Mouse (Mus musculus) A20 (cell line): ENCODE results near the gene Pmm1.

Experiments used
- DNase-seq: peaks from one replicate; pipeline ENCODE4 v3.0.0-alpha.2; 2011; ENCODE audit warnings: low read depth, low spot score

Gene Pmm1

DNA sequence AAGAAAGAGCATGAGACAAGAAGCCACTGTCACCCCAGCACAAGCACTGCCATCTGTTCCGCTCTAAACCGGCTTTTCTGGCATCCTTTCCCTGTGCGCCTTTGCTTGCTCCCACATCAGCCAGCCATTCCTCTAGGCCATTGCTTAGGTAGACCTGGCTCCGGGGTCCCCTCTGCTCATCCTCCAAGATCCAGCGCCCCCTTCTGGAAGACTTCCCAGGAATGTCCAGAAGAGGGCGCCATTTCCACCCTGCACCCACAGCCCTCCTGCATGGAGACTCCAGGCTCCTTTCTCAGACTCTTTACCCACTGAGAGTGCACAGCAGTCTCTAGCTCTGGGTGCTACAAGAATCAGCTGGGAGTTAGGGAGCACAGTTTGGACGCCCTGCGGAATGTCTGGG is 4.3 kb downstream of the Pmm1 start:
- DNase-seq: peak; percentile 63

DNA sequence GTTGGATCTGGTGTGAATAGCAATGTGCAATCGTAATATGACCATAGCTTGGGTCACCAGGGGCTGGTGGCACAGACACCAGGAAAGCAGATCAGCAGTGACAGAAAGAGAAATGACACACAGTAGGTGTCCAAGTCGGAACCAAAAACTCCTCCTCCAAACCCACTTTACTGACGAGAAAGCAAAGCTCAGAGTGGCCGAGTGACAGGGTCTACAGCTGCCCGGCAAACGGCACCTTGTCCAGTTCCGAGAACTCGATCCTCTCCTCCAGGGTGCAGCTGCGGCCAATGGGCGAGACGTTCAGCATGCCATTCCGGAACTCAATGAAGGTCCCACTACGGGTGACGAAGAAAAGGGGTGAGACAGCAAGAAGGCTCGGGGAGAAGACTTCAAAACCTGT is 5.3 kb downstream of the Pmm1 start:
- DNase-seq: no peak

DNA sequence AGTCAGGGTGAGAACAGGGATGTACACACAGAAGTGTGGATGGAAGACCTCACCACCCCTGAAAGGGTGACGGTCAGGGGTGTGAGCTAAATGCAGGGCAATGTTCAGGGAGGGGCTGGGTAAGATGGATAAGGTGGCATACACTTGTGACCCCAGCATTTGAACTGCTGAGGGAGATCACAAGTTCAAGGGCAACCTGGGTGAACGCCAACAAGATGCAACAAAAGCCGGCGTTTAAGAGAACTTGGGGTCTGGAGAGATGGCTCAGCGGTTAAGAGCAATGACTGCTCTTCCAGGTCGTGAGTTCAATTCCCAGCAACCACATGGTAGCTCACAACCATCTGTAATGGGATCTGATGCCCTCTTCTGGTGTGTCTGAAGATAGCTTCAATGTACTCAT is 6.0 kb downstream of the Pmm1 start:
- DNase-seq: no peak

DNA sequence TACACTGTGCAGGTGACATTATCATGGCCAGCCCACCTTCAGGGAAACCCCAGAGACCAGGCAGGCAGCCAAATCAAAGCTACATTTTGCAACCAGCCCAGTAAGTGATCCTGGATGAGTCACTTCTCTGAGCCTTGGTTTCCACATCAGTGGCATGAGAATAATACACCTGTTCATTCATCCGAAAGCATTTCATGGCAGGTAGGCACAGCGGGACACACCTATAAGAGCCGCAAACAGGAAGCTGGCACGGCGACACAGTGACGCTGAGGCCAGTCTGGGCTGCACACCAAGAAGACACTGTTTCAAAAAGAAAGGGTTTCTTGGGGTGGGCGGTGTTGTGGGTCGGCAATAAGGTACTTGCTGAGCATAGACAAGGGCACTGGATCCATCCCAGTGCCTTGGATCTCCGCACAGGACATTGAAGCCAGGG is 6.6 kb downstream of the Pmm1 start:
- no peak for DNase-seq

DNA sequence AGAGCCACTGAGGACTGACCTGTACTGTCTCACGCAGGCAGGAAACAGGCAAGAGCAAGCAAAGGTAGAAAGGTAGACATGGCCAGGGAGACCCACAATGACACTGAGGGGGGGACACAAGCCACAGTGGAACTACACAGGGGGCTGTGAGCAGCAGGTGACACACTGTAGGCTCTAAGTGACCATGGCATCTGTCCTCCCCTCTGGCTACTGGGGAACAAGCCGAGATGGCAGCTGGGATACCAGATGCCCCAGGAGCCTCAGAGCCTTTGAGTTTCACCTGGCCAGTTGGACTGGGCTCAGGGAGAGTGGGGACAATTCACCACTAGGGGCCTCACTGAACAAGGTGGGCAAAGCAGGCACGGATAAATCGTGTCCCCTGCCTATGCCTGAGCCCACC is 8.4 kb downstream of the Pmm1 start:
- DNase-seq: no peak

DNA sequence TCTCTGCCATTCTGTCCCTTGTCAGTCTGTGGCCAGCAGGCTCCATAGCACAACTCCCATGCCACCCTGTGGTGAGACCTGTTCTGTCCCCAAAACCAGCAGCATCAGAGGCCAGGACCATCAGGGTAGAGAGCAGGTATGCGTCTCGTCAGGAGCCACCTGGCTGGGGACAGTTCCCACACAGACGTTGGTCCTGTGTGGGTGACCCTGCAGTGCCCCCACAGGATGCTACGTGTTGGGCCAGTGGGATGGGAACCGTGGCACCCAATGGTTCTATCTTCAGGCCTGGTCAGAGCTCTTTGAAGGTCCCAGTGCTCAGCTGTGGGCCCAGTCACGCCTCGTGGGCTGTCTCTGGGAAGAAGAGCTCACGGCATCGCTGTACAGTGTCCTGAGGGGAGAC is 9.6 kb downstream of the Pmm1 start:
- no peak for DNase-seq

DNA sequence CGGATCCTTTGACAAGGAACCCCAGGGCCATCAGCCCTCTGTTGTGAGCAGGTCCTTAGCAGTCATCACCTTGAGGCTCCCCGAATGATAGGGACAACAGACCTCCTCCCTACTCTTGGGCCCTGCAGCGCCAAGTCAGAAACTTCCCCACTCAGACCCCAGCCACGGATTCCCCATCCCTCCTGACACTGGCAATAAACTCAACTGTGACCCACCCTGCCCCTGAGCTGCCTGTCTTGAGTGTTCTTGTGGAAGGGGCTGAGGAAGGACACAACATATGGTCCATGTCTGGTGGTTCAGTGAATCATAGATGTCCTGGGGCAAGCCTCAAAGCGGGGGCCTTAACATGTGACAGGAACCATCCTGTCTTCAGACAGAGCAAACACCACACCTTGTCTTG is 10.0 kb downstream of the Pmm1 start:
- DNase-seq: no peak

DNA sequence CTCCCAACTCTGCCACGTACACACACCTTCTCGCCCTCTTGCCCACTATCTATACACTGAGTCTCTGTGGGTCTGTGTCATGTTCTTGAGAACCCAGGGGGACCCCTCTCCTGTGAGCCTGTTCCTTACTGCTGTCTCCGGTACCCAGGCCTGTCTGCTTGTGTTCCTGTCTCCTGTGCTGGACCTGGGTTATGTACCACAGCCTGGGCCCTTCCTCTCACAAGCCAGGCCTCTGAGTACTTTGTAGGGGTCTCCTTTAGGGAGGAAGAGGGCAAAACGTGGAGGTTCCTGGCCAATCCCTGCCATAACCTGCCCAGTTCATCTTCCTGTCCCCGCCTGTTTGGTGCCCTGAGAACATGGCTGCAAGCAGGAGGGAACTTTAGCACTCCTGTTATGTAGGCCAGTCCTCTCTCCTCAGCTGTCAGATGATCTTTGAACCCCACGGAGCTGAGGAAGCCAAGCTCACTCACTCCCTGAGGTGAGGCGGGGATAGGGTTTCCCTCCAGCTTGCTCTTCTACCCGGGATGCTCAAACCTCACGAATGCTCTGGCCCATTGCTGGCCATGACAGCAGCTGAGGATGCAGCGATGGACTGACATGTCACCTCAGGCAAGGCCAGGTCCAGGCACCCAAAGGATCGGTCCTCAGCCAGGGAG is 11.1 kb downstream of the Pmm1 start:
- DNase-seq: no peak

DNA sequence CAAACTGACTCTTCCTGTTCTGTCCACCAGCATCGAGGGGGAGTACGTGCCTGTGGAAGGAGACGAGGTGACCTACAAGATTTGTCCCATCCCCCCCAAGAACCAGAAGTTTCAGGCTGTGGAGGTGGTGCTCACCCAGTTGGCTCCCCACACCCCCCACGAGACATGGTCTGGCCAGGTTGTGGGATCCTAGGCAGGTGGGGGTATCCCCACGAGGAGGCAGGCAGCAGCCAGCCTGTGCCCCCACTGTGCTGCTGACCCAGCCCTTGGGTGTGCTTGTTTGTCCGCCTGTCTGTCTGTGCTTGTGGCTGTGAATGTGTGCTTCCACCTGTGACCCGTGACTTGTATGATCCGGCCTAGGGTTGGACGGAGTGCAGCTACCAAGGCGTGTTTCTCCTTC is 11.7 kb downstream of the Pmm1 start:
- DNase-seq: no peak

DNA sequence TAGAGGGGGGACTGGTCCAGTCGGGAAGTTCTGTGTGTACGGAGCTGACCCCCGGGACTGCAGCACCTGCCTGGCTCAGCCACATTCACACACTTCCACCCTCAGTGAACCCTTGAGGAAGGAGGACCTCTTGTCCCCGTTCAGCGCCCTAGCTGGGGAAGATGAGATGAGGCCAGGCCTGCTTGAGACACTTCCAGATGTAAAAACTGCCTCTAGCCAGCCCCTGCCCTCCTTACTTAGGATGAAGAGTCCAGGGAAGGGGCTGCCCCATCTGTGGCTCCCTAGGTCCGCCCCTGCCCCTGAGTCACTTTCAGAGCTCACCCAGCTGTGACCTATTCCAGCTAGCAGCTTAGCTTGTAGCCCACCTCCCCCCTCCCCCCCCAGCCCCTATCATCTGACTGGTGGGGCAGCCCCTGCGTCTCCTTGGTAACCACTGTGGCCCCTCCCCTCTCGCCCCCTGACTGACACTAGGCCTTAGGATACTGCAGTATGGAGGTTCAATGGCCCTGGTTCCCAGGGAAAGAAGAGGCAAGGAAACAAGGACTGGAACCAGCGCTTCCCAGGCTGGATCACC is 17.5 kb downstream of the Pmm1 start:
- peak; percentile 29 for DNase-seq

DNA sequence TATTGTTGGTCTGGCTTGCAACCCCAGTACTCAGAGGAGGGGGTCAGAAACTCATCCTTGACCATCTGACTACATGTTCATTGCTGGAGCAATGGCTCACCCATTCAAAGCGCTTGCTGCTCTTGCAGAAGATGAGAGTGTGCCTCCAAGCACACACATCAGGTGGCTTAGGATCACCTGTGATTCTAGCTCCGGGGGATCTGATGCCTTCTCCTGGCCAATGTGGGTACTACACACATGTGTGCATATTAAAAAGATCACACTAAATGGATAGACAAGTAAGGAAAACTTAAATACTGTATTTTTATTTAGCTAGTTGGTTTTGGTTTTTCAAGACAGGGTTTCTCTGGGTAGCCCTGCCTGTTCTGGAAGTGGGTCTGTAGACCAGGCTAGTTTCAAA is 19.7 kb downstream of the Pmm1 start:
- peak; percentile 32 for DNase-seq

DNA sequence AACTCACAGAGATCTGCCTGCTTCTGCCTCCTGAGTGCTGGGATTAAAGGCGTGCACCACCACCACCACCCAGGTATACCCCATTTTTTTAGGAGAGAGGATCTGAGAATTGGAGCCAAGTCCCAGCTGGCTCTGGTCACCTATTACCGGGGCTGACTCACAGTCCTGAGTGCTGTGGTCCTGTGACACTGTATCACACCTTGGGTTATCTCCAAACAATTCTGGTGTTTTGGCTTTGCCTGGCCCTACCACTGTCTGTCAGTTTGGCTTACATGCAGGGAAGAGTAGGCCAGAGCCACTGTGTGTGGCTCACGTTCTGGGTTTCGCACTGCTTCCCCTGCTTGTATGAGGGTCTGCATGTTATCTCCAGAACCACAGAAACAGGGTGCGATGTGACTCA is 20.5 kb downstream of the Pmm1 start:
- DNase-seq: no peak

DNA sequence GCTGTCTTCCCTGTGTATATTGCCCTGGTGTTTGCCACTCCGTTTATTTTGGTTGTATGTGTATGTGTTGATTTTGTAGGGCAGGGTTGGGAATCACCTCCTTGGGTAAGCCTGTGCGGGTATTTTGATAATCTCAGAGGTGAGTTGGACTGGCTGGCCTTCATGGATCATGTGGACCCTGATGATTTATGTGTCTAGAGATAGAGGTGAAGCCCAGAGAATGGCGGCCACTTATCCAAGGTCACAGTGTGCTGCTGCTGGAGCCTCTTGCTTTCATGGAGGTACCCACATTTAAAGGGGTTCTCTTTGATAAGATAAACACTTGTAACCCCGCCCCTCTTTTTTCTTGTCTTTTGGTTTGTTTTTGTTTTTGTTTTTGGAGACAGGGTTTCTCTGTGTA is 21.0 kb downstream of the Pmm1 start:
- DNase-seq: no peak

DNA sequence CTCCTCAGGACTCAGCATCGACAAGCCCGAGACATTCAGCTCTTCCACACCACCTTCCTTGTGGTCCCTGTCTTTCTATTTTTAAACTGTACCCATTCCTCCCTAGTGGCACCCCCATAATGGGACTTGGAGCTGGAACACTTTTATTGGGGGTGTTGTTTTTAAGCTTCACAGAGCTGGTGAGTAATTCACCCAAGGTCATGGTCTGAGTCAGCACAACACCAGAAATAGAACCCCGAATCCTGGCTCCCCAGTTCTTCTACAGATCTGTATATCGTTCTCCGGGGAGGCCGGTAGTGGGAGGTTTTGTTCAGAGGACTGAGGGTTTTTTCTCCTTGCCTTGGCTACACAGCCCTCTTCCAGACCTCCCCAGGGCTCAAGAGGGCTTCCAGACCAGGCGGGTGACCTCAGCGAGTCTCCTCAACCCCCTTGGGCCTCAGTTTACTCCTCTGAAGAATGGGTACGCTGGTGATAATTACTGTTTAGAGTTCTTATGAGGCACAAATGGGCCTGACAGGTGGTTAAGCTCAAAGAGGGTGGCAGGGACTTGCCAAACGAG is 21.5 kb downstream of the Pmm1 start:
- DNase-seq: no peak

DNA sequence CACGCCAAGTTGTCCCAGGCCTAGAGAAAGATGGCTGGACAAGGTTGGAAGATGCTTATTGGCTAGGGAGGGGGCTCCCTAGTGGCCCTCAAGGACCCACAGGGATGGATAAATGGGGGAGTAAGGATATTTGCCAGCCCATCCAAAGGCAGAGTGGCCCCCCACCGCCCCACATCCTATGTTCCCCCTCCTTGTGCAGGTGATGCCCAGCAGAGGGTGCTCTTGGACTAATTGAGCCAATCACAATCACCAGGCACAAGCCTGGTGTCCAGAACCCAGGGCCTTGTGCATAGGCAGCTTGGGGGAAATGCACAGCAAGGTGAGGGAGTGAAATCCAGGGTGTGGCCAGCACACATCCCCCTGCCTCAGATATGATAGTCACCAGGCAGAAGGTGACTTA is 22.5 kb downstream of the Pmm1 start:
- peak; percentile 59 for DNase-seq

DNA sequence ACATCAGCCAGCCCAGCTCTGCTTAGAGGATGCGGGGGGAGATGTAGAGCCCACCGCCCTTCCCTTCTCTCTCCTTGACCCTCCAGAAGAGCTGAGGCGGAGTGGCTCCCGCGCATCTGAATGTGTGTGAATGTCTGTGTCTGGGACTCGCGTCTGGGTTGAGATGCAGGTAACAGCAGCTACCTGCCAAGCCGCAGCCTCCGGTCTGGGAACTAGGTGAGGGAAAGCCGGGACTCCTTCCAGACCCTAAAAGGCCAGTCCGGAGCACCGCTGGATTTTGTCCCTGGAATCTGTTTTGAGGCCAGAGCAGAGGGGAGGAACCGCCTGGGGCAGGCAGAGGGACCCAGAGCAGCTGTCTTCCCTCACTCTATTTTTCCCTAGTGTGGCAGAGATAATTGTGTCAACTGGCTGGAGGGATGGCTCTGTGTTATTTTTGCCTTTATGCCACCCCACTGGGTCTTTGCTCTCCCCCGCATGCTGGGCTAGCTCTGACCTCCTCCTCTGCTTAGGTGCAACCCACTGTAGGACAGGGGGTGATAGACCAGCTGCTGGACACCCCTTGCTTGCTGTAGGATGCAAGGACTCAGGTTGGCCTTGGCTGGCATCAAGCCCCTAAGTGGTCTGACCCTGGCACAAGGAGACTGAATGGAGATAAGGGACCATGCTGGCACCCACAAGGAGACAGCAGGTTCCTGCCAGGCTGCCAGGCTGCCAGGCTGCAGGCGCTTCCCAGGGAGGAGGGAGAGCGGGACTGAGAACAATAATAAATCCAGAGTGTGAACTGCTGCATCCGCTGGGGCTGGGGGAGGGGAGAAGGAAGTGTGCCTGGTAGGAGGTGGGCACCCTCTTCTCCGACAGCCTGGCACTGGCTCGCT is 23.4 kb downstream of the Pmm1 start:
- no peak for DNase-seq

DNA sequence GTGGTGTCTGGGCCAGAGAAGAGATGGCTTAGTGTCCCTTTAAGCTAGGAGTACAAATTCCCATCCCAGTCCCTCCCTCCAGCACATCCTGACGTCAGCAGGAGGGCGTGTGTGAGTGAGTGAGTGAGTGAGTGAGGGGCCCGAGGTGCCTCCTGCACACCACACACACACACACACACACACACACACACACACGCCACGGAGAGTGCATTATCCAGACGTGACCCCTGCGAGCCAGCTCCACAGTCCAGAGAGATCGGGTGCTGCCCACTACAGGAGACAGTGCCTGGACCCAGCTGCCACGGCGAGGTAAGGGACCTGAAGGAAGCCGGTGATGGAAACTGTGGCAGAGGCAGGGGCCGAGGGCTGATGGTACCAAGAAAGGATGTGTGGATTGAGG is 24.1 kb downstream of the Pmm1 start, which contains the start of gene Csdc2:
TSS of gene Csdc2 (plus strand) at position 81 of the 400 bp plus-strand sequence.
- DNase-seq: no peak

DNA sequence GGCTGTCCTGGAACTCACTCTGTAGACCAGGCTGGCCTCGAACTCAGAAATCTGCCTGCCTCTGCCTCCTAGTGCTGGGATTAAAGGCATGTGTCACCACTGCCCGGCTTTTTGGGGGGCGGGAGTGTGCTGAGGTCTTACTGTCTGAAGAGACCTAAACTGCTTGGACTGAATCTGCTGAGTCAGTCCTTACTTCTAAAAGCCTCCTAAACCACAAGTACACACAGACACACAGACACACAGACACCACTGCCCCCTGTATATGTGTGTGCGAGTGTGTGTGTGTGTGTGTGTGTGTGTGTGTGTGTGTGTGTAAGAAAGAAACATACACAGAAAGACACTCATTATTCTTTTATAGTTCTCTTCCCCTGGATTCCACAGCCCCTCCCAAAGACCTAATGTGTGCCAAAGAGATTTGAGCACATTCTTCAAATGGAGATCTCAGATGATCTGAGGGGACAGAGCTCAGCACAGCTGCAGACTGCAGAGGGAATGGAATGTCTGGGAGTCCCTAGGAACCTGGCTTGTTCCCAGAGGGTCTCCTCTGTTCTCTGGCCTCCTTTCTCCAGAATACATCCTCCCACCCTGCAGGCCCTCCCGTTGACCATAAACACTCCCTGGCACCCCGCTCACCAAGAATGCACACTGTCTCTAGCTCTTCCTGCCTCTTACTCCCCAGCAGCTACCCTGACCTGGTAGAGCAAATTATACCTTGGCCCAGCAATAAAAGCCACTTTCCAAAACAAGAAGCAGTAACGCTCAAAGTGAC is 24.7 kb downstream of the Pmm1 start:
- no peak for DNase-seq

DNA sequence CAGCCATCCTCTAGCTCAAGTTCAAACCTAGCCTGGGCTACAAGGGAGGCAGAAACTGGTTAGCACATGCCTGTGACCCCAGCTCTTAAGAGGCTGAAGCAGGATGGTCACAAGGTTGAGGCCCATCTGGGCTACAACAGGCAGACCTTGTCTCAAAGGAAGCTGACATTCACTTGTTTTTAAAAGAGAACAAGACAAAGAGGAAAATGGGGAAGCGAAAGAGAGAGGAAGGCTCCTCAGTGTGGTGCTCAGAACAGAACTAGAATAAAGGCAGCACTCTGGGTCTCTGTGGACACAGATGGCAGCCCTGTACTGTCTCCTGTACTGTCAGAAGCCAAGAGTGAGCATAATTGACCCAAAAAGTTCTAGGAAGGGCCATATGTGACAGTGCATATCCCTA is 26.7 kb downstream of the Pmm1 start:
- DNase-seq: peak; percentile 86

DNA sequence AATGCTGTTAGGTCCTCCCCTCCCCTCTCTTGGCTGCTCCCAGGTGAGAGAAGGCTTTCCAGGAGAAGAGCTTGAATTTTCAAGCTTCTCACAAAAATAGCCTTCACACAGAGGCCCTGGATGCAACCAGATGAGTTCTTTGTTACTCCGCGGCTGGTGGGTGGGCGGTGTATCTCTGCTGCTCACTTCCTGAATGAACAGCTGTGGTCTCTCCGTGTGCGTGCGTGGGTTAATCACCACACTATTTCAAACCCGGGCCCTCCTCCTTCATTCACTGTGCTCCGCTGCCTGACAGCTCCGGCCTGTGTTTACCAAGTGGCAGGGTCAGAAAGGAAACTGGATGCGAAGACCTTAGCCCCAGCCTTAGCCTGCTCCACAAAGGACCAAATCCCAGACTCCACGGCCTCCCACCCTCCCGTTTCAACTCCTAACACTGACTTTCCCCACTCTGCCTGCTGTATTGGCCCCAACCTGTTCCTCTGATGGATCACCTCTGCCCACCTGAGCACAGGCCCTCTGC is 27.7 kb downstream of the Pmm1 start:
- peak; percentile 44 for DNase-seq

DNA sequence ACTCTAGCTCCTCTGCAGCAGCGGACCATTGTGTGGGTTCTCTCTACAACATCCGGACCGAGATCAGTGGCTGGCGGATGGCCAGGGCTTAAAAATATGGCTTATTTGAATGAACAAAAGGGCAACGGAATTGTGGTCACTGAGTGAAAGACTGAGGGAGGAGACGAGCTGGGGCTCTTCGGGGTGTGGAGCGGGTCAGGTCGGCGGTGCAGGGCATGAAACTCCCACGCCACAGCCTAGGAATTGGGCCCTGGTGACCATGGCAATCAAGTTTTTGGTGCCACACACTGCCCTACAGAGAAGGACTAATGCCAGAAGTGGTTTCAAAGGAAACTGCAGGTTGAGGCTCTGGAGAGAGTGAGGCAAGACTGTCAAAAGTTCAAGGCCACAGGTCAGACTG is 32.5 kb downstream of the Pmm1 start:
- DNase-seq: peak; percentile 81
